Mouse (Mus musculus) neural tube, embryonic 14.5 days (tissue): Measurements from ENCODE around the gene Dnajc5g. TPM values are rescaled to one million over a fixed set of nuclear protein-coding genes. Genes with fewer than 3 reads are reported as not detected.

Experiments used
- ATAC-seq: fragments of 200-750 bp; cut with Nextera tagmentation; 2 replicates; pipeline ENCODE4 v1.8.0; 2017; ENCODE audit warnings: low read depth, mild to moderate bottlenecking, moderate TSS enrichment, moderate library complexity
- H3K27ac ChIP-seq: fragments of 300-500 bp; sonication (generic); 2 replicates; pipeline ENCODE4 v1.5.1; 2014; ENCODE audit warnings: low read depth, mild to moderate bottlenecking, control low read depth, low read length, moderate library complexity, mixed read lengths
- H3K27me3 ChIP-seq: fragments of 300-500 bp; sonication (generic); 2 replicates; pipeline ENCODE4 v1.6.1; 2014; ENCODE audit warnings: low read length; ENCODE audit not compliant: control insufficient read depth, insufficient read depth
- H3K36me3 ChIP-seq: fragments of 300-500 bp; sonication (generic); 2 replicates; pipeline ENCODE4 v1.6.1; 2014; ENCODE audit warnings: low read length, mixed read lengths; ENCODE audit not compliant: control insufficient read depth, insufficient read depth
- H3K4me1 ChIP-seq: fragments of 300-500 bp; sonication (generic); 2 replicates; pipeline ENCODE4 v1.6.1; 2014; ENCODE audit warnings: low read length; ENCODE audit not compliant: control insufficient read depth, insufficient read depth
- H3K4me2 ChIP-seq: fragments of 300-500 bp; sonication (generic); 2 replicates; pipeline ENCODE4 v1.6.1; 2014; ENCODE audit warnings: mild to moderate bottlenecking, low read depth, low read length, control low read depth
- H3K4me3 ChIP-seq: fragments of 300-500 bp; sonication (generic); 2 replicates; pipeline ENCODE4 v1.5.1; 2014; ENCODE audit warnings: low read depth, low read length, control low read depth, mixed read lengths
- H3K9ac ChIP-seq: fragments of 300-500 bp; sonication (generic); replicated peaks from 2 replicates; pipeline ENCODE4 v1.6.1; 2014; ENCODE audit warnings: low read depth, mild to moderate bottlenecking, control low read depth, low read length, mixed read lengths
- H3K9me3 ChIP-seq: fragments of 300-500 bp; sonication (generic); 2 replicates; pipeline ENCODE4 v1.6.1; 2016; ENCODE audit warnings: low read length; ENCODE audit not compliant: control insufficient read depth
- WGBS: fragments of 180-500 bp; shearing (Covaris S2); extraction: QIAGEN DNeasy Blood & Tissue Kit; methylation state at CpG from one replicate; pipeline ENCODE4 v1.1.7; 2014; 5-methylcytosine and 5-hydroxymethylcytosine counted together
- polyA plus RNA-seq: library from polyadenylated mRNA; unstranded; fragments of >200 nt; fragmentation: Nextera tagmentation; extraction: Ambion mirVana; gene quantifications from 2 replicates; pipeline ENCODE4 v1.2.1, GENCODE M21; 2014

Gene Dnajc5g
- polyA plus RNA-seq, 1 experiment from 2014 or later, result not detected

- Histone ChIP-seq H3K4me3 (peak within 1 kb of the TSS; percentile 51), H3K27ac (no peak within 1 kb of the TSS), H3K36me3 (peaks cover 27% of the 10 kb centered on the region), H3K27me3 (no peaks in the 10 kb centered on the region), H3K4me1 (peaks cover 12% of the 10 kb centered on the region), H3K9ac (peak within 1 kb of the TSS; percentile 54), H3K9me3 (no peaks in the 10 kb centered on the region), H3K4me2 (peak within 1 kb of the TSS; percentile 67)
- peak; percentile 97 for ATAC-seq
- WGBS, result under 1% methylated on average over 19 of the region's 19 CpGs
These were observed 48.1 kb downstream of the Dnajc5g start, which contains the start of gene Mpv17 for GRCm38 (mm10) chr5:31154152-31154553. Gene Mpv17 (minus strand): TSS chr5:31154251.

Other genes with a start within 250 kb of the Dnajc5g start
- gene Tmem214, start 238.3 kb upstream of the Dnajc5g start, polyA plus RNA-seq, result 48.6 and 53.7 TPM in 2 replicates
- gene Agbl5, start 217.6 kb upstream of the Dnajc5g start, polyA plus RNA-seq, result 27.7 and 29.2 TPM in 2 replicates
- 234 TPM in 2 replicates for gene Ost4, start 198.5 kb upstream of the Dnajc5g start, polyA plus RNA-seq
- gene Emilin1, start 192.9 kb upstream of the Dnajc5g start, polyA plus RNA-seq, result 3.5 and 22.9 TPM in 2 replicates
- 8.3 and 10.4 TPM in 2 replicates for gene Khk, start 184.9 kb upstream of the Dnajc5g start, polyA plus RNA-seq
- 60.9 and 76.4 TPM in 2 replicates for gene Cgref1, start 160.7 kb upstream of the Dnajc5g start, polyA plus RNA-seq
- 72.4 and 80.0 TPM in 2 replicates for gene Preb, start 145.9 kb upstream of the Dnajc5g start, polyA plus RNA-seq
- gene Tcf23, start 137.6 kb upstream of the Dnajc5g start, polyA plus RNA-seq, result not detected in 2 replicates
- 186 and 189 TPM in 2 replicates for gene Atraid, start 58.0 kb upstream of the Dnajc5g start, polyA plus RNA-seq
- gene Slc5a6, start 57.4 kb upstream of the Dnajc5g start, polyA plus RNA-seq, result 15.1 and 15.6 TPM in 2 replicates
- 10.4 and 10.6 TPM in 2 replicates for gene Cad, start 51.5 kb upstream of the Dnajc5g start, polyA plus RNA-seq
- gene Slc30a3, start 2.0 kb downstream of the Dnajc5g start, polyA plus RNA-seq, result 39.8 and 48.3 TPM in 2 replicates
- gene Trim54, start 10.4 kb downstream of the Dnajc5g start, polyA plus RNA-seq, result not detected in 2 replicates
- not detected in 2 replicates for gene Ucn, start 32.5 kb downstream of the Dnajc5g start, polyA plus RNA-seq
- 58.3 and 58.4 TPM in 2 replicates for gene Mpv17, start 48.0 kb downstream of the Dnajc5g start, polyA plus RNA-seq
- 2.3 and 2.5 TPM in 2 replicates for gene Gm29609, start 73.6 kb downstream of the Dnajc5g start, polyA plus RNA-seq
- gene Gtf3c2, start 73.9 kb downstream of the Dnajc5g start, polyA plus RNA-seq, result 55.5 and 60.3 TPM in 2 replicates
- gene Snx17, start 86.9 kb downstream of the Dnajc5g start, polyA plus RNA-seq, result 102 and 111 TPM in 2 replicates
- 78.6 and 79.0 TPM in 2 replicates for gene Eif2b4, start 87.1 kb downstream of the Dnajc5g start, polyA plus RNA-seq
- 7.4 and 9.3 TPM in 2 replicates for gene Zfp513, start 96.0 kb downstream of the Dnajc5g start, polyA plus RNA-seq
- gene Ppm1g, start 114.4 kb downstream of the Dnajc5g start, polyA plus RNA-seq, result 155 and 159 TPM in 2 replicates
- 157 and 161 TPM in 2 replicates for gene Nrbp1, start 134.6 kb downstream of the Dnajc5g start, polyA plus RNA-seq
- gene Gm9970, start 134.9 kb downstream of the Dnajc5g start, polyA plus RNA-seq, result 0.54 and 1.4 TPM in 2 replicates
- gene Krtcap3, start 145.4 kb downstream of the Dnajc5g start, polyA plus RNA-seq, result 2.7 and 3.2 TPM in 2 replicates
- 32.6 and 45.4 TPM in 2 replicates for gene Ift172, start 184.8 kb downstream of the Dnajc5g start, polyA plus RNA-seq
- gene Fndc4, start 189.8 kb downstream of the Dnajc5g start, polyA plus RNA-seq, result 106 and 113 TPM in 2 replicates
- 0.21 and 0.61 TPM in 2 replicates for gene Gckr, start 191.2 kb downstream of the Dnajc5g start, polyA plus RNA-seq